Mouse (Mus musculus) adrenal gland, postnatal 4 days (tissue): Measurements from ENCODE around the gene Dnajb5. TPM values are rescaled to one million over a fixed set of nuclear protein-coding genes. Genes with fewer than 3 reads are reported as not detected.

Source experiments
- DNase-seq, 2 experiments: peaks; one replicate each; pipeline ENCODE4 v3.0.0; 2021 to 2022; ENCODE audit warnings: low spot score in 2 of 2, mixed read lengths in 2 of 2
- long read RNA-seq, 2 experiments: library from polyadenylated mRNA; stranded (forward); transcript quantifications; one replicate each; pipeline ENCODE4 v2.0.0; 2021
- total RNA-seq, 2 experiments: library from RNA; stranded (reverse); gene quantifications; 2 replicates each; pipeline ENCODE4 v1.2.3; 2021

Gene Dnajb5
- 10 to 100 TPM; 17.7 to 19.1 TPM for total RNA-seq
- long read RNA-seq, experiment 1, full-length matches to known transcripts = 2 of 4 reads
- long read RNA-seq, experiment 1, partial matches to known transcripts = 2 of 4 reads
- long read RNA-seq, experiment 1, other reads (novel, unspliced or antisense) = 0 of 4 reads
- long read RNA-seq, experiment 2, transcript Dnajb5-203 (4 exons, 3,093 nt) = major isoform, 5 of 8 reads
- long read RNA-seq, experiment 2, partial matches to known transcripts = 3 of 8 reads
- long read RNA-seq, experiment 2, other reads (novel, unspliced or antisense) = 0 of 8 reads

DNA sequence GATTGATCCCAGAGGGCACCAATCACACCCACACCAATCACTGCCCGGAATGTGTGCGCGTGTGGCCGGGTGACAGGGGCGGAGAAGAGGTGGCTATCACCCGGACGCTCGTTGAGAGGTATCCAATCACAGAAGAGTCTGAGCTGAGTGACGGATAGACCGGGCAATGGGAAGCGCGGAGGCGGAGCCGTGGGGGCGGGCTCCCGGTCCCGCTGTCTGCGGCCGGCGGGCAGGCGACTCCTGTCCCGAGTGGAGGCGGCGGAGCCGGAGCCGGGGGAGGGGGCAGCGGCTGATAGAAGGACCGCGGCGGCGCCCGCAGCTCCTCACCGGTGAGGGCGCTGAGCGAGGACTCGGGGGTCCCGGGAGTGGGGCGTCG, at the start of gene Dnajb5:
Dnajb5 (plus strand) TSS at position 139 of the 376 bp plus-strand sequence.
- peak; percentile 93 to 96 for DNase-seq

DNA sequence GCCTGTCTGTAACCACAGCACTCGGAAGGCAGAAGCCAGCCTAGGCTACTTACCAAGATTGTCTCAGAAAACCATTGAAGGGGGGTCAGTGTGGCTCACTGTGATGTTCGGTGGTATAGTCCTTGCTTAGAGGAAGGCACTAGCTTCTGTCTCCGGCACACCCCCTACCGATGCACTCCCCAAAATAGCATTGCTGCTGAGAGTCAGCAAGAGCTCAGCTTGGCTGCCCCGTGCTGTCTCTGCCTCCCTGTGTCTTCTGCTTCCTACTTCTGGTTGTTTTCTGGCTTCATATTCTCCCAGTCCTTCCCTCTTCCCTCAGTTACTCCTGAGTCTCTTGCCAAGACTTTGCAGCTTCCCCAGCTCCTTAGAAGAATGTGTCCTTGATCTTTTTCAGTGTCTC, 48.7 kb upstream of the Dnajb5 start:
- DNase-seq = no peak

DNA sequence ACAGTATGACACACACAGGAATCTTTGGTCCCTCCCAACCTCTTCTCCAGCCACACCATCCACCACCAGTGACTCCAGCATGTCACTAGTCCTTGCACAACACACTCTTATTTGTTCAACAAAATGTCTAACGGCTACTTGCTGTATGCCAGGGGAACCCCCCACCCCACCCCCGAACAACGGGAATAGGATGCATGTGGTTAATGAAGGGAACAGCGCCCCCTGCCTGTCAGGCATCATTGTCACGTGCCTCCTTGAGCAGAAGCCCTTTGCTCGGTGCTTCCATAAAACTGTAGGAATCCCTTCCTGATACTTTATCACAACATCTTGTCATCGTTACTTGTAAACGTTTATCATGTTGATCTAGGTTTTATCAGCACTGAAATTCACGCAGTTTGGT, 47.4 kb upstream of the Dnajb5 start:
- DNase-seq = no peak

DNA sequence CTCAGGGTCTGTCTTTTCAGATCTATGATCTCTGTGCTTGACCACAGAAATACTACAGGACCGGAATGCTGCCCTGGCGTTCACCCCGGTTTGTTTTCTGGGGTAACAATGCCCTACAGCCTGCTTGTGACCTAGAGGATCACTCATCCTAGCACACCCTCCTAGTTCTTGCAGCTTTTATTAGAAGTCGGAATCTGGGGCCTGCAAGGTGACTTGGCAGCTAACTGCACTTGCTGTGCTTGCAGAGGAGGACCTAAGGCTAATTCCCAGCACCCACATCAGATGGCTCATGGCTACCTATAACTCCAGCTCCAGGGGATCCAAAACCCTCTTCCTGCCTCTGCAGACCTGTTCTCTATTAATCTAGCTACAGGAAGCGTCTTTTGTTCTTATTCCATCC, 46.9 kb upstream of the Dnajb5 start:
- DNase-seq = no peak

DNA sequence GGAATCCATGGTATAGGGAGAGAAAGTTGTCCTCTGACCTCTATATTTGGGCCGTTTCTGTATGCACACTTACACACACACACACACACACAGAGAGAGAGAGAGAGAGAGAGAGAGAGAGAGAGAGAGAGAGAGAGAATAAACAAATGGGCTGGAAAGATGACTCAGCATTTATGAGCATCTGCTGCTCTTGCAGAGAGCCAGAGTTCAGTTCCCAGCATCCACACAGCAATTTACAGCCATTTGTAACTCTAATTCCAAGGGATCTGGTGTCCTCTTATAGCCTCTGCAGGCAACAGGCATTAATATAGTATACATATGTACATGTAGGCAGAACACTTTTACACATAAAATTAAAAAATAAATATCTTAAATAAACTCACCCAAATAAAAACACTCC, 45.7 kb upstream of the Dnajb5 start:
- DNase-seq = no peak

DNA sequence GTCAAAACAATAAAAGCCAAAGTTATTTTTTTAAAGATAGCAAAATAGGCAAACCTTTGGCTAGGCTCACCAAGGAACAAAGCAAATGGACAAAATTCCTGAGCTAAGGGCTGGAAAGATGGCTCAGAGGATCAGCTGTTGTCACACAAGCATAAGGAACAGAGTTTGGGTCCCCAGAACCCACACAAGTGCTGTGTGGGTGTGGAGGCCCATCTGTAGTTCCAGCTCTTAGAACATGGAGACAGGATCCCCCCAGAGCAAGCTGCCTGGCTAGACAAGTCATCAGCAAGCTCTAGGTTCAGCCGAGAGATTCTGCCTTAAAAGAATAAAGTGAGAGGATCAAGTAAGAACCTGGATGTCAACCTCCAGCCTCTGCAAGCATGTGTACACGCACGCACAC, 45.1 kb upstream of the Dnajb5 start:
- no peak for DNase-seq

DNA sequence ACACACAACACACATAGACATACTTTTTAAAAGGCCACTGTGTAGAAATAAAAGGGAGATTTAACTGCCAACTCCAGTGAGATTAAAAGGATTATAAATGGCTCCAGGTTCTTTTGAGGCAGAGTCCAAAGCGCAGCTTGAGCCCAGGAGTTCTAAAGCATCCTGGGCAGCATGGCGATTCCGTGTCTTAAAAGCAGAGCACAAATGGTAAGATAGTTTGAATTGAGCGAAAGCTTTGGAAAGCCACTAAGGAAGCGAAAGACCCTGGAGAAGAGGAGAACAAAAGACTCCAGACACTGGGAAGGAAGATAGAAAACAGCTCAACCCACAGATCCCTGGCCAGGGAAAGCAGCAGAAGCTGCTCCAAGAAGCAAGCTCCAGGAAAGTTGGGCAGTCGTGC, 44.6 kb upstream of the Dnajb5 start:
- no peak for DNase-seq

DNA sequence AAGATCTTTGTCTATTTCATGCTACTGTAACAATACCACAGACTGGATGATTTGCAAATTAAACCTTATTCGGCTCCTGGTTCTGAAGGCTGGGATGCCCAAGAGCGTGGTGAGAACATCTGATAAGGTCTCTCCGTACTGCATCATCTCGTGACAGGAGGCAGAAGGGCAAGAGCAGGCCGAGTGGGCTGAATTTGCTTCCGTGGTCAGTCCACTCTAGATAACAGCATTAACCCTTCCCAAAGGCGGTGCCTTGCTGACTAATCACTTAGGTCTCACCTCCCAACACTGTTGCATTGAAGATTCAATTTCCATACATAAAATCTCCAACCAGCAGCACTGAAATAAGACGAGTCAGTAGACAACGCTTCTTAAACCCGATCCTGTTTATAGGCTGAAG, 36.2 kb upstream of the Dnajb5 start:
- no peak for DNase-seq

DNA sequence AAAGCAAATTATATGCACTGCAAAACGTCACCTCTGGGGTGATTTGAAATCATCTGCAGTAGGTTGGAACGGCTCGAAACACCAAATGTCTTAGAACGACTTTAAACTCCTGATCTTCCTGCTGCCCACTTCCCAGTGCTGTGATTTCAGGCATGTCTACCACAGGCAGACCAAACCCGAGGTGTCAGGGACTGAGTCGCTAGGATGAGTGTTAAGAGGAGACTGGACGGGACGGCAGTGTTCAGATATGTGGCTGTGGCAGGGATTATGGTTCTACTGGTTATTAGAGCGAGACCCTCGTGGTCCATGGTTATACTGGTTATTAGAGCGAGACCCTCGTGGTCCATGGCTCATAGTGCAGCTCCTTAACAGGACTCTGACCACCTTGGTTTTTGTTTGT, 34.3 kb upstream of the Dnajb5 start:
- no peak for DNase-seq

DNA sequence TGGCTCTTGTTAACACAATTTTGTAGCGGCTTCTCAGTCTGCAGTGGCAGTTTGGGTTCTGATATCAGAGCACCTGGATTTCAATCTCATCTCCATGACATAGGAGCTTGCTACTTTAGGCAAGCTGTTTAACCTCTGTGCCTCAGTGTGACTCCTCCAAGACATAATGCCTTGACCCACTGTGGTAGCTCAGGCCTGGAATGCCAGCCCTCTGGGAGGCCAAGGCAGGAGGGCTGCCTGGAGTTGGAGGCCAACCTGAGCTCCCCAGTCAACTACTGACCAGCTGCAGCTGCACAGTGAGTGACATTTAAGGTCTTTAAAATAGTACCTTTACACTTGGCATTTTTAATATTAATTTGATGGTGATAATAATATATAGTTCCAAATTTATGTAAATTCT, 33.6 kb upstream of the Dnajb5 start:
- no peak for DNase-seq

DNA sequence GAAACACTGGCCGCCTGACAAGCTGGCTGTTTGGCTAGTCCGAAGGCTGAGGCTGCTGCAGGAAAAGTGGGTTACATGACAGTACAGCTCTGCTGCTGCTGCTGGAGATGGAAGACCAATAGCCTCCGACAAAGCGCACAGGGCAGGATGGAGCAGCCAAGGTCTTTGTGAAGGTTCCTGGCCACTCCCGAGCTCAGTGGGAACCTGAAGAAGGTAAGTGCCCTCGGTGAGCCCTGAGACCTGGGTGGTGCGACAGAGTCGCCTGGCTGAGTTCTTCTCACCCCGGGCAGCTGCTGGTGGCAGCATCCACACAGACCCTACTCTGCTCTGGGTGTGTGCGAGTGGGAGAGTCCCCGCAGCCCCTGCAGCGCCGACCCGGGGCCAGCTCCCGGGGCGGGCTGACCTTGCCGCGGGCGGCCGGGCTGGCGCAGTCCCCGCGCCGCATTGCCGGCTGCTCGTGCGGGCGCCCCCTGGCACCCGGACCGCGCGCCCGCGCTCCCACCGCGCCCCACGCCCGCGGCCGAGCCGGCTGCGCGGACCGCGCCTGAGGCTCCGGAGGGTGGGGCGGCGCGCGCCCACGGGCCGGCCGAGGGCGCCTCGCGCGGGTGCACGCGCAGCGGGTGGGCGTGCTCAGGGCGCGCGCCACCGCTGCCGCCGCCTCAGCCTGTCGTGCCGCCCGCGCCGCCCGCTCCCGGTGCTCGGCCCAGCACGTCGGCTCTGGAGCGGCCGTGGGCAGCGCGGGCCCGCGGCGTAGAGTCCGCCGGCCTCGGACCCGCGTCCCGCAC, 32.8 kb upstream of the Dnajb5 start, which contains the start of gene Phf24:
Phf24 (plus strand) TSS at position 44 of the 785 bp plus-strand sequence.
- DNase-seq = no peak

DNA sequence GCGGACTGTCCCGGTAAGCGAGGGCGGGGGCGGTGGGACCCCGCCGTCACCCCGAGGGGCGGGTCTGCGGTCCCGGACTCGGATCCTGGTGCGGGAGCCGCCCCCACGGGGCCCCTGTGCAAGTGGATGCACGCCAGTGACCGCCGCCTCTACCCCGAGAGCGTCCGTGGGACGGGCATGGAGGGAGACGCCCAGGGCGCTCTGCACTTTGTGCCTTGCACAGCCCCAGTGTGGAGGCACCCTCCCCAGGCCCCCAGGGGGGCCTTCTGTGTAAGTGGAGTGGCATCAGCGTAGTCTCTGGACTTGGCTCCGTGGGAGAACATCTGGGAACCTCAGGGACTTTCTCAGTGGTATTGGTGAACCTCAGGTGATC, 32.2 kb upstream of the Dnajb5 start:
- DNase-seq = no peak

DNA sequence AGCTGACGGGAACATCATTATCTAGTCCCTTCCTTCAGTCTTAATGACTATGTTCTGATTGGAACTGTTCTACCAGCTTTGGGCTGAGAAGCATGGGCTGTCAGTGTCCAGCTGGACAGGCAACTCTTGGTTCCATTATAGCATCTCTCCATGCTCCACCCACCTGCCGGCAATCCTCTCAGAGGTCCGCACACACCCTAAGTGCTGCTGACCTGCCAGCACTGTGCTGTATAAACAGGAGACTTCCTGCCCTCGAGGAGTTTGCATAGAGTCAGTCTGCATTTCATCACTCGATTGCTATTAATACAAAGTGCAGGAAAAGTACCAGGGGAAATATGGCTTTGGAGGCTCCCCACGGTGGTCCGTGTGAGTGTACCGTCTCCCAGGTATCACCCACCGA, 28.9 kb upstream of the Dnajb5 start:
- DNase-seq = no peak

DNA sequence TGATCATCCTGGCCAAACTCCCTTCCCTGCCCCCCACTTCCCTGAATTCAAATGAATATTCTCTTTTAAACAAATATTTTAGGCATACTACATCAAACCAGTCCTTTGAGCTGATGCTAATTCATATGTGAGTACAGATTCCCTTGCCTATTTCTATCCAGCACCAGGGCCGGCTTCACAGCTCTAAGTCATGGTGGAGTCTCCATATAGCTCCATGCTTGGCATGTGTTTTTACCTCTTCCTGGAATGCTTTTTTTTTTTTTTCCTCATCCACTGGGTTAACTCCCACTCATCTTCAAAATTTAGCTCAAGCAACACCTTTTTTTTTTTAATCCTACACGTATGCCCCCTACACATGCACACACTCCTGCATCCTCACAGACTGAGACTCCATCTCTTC, 28.1 kb upstream of the Dnajb5 start:
- no peak for DNase-seq

DNA sequence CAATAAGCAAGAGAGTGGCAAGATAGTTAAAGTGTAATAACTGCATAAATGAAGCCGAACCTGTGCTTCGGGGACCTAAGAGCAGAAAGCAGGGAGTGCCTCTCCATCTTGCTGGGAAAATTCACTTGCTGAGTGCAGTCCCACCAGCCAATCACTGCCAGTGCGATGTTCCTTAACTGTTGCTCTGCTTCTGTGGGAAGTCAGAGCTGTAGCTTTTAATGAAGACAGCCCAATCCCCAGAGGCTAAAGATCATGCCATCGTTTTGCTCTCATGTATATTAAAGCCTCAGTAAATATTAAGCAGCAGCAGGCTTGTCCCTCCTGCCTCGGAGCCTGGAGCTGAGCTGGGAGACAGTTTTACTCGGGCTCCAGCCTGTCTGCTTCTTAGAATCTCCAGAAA, 27.6 kb upstream of the Dnajb5 start:
- DNase-seq = no peak

DNA sequence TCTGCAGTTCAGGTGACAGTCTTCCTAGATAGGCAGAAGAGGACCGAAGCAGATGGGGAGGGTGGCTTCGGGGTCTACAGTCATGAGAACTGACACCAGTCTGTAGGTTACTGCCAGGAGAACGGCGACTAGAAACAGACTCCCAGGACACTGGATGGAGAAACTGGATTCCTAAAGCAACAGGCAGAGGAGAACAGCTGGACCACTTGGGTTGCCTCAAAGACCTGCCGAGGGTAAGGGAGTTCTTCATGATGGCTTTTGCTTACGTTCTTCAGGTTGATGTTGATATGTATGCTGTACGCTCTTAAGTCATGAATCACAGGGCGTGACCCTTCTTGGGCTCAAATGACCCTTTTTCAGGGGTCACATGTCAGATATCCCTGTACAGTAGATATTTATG, 27.2 kb upstream of the Dnajb5 start:
- no peak for DNase-seq

DNA sequence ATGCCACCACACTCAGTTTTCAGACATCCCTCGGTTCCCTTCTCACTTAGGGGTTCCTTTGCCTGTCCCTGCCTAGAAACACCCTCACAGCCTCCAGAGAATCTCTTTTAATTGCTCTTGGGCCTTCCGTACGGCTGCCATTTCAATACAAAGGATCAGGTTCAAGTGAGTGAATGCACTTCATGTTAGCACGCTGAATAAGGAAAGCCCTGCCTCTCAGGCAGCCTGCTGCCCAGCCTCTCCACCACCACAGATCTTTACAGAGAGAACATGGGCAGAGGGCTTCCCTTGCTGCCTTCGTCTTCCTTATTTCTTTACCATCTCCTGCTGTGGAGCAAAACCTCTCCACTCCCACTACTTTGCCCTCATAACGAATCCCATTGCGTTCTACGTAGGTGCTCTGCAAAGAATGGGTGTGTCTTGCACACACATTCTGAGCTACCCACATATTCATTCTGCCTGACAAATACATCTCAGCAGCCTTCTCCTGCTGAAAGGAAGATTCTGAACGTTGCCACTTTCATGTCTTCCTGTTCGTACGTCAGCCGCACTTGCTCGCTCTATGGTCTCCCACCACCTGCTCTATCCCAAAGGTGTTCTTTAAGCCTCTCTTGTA, 25.4 kb upstream of the Dnajb5 start:
- no peak for DNase-seq

DNA sequence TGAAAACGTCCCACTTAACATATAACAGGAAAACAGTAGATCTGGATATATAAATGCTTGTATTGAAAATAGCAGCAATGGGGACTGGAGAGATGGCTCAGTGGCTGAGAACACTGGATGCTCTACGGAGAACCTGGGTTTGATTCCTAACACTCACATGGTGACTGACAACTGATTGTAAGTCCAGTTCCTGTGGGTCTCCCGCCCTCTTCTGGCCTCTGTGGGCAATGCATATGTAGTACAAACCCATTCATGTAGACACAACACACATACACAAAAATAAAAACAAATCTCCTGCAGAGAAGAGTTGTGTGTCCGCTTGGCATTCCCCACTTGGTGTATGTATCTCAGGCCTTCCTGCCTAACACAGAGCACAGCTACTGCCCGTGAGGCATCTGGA, 21.4 kb upstream of the Dnajb5 start:
- no peak for DNase-seq

DNA sequence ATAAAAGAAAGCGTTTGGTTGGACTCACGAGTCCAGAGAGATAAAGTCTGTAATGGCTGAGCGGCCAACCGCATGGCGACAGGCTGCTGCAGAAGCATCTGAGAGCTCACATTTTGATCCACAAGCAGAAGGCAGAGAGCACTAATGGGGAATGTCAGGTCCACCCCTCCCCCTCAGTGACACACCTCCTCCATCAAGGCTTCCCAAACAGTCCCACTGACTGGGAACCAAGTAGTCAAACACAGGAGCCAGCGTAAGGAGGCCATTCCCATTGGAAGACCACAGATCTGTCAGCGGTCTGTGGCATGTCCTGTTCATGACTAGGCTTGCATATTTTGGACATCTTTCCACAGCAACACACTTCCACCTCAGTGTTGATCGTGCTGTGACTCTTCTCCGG, 20.7 kb upstream of the Dnajb5 start:
- DNase-seq = no peak

DNA sequence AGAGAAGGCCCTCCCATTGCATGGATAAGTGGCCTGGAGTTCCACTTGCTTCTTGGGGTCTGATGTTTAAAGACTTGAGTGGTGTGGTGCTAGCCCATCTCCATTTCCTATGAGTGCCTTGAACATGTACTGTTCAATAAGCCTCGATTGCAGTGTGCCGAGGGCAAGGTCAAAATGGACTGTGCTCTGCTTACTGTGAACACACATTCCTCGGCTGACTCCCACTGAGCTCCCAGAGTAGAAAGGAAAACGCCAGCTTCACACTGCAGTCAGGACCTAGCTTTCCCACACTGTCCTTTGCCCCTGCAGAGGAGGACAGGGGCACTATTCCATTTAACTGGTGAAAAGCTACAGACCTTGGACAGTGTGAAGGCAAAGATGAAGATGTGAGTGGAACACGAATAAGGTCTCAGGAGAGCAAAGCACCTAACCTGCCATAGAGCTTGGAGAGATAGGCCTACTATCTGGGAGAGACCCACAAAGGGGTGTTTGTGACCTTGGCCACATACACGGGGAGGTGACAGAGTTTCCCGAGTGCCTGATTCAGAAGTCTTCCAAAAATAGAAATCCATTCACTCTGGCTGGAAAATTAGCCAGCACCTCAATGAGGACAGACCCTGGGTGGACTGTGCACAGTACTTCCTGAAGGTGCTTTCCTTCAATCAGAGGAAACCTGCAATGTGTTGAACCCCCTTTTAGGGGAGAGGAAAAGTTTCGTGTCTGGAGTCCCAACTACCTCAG, 17.2 kb upstream of the Dnajb5 start:
- DNase-seq = no peak

DNA sequence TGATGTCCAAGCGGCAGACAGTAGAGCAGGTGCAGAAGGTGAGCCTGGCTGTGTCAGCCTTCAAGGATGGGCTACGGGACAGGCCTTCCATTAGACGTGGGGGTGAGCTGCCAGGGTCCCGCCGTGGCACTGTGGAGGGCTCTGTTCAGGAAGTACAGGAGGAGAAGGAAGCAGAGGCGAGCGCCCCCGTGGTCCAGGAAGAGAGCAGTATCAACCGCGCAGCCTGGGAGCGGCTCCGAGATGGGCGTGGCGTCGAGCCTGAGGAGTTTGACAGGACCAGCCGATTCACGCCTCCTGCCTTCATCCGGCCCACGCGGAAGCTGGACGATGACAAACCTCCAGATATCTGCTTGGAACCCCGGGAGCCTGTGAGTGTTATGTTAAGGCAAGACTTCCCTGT, 16.0 kb upstream of the Dnajb5 start:
- DNase-seq = no peak

DNA sequence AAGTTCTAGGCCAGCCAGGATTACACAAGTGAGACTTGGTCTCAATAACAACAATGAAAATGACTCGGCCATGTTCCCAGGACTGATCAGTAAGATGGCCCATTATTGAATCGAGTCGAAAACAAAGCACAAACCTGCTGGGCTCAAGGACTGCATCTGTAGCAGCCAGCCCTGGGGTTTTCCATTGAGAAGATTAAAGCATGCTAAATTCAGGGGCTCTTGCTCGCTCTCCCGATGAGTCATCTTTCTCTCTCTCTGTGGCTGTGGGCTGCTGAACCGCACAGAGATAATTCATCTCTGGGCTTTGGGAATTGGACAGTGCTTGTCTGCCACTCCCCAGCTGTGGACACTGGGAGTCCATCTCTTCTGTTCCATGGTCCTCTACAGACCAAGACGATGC, 8.2 kb upstream of the Dnajb5 start:
- no peak for DNase-seq
